In genomic region chr1:90380034-90380705, GRCm38 (mm10) we compare ENCODE assay signal across 28 mouse cellular contexts.
A peak's percentile ranks its signal among the peaks of the same experiment; 100 is the strongest.
DNase-seq lines count a peak whose midpoint lies in the region; ATAC-seq and TF ChIP-seq lines count a peak whose summit lies in the region.
"Had no signal": no experiment of that assay in that cellular context is flagged by ENCODE, and none has a peak within 500 bp of the region (broad histone marks: within the 10 kb centered on the region; RNA-seq: fewer than 3 reads in every experiment).

No protein-coding gene starts in this region.

- H3K4me3 ChIP-seq in embryonic facial prominence, embryonic 14.5 days (ENCODE audit: low read depth, low read length): no peak overlapping the region
- no peak overlapping the region for H3K4me3 ChIP-seq in embryonic facial prominence, embryonic 10.5 days
- H3K4me3 ChIP-seq in liver, adult 2 months (ENCODE audit: insufficient read depth, low read depth, low read length): no peak overlapping the region
- H3K4me3 ChIP-seq in liver, embryonic 12.5 days: no peak overlapping the region
- H3K4me3 ChIP-seq in limb, embryonic 14.5 days (replicated peaks; ENCODE audit: low read length): no peak overlapping the region
- H3K4me3 ChIP-seq: embryonic facial prominence, embryonic 12.5 days; erythroblast, embryonic 14.5 days; heart, embryonic 15.5 days; hindbrain, embryonic 15.5 days; limb, embryonic 12.5 days; neural tube, embryonic 12.5 days had no signal

- no peak overlapping the region for H3K27ac ChIP-seq in embryonic facial prominence, embryonic 14.5 days (replicated peaks; ENCODE audit: low read depth, low read length)
- no peak overlapping the region for H3K27ac ChIP-seq in embryonic facial prominence, embryonic 10.5 days (replicated peaks)
- no peak overlapping the region for H3K27ac ChIP-seq in liver, adult 2 months (replicated peaks; ENCODE audit: insufficient read depth, low read depth, low read length)
- no peak overlapping the region for H3K27ac ChIP-seq in liver, embryonic 12.5 days
- H3K27ac ChIP-seq in limb, embryonic 14.5 days (replicated peaks; ENCODE audit: low read depth, low read length): no peak overlapping the region
- H3K27ac ChIP-seq: embryonic facial prominence, embryonic 12.5 days; heart, embryonic 15.5 days; hindbrain, embryonic 15.5 days; limb, embryonic 12.5 days; liver, embryonic 14.5 days; neural tube, embryonic 12.5 days had no signal

- WGBS in embryonic facial prominence, embryonic 14.5 days: 77% methylated on average over 9 of the region's 9 CpGs
- 88% methylated on average over 9 of the region's 9 CpGs for WGBS in embryonic facial prominence, embryonic 10.5 days
- WGBS in liver, adult 2 months: 81% methylated on average over 9 of the region's 9 CpGs
- 77% methylated on average over 9 of the region's 9 CpGs for WGBS in liver, embryonic 12.5 days (ENCODE audit: insufficient replicate concordance)
- WGBS in limb, embryonic 14.5 days: 72% methylated on average over 9 of the region's 9 CpGs

- ATAC-seq in embryonic facial prominence, embryonic 14.5 days (ENCODE audit: low read depth): no peak
- ATAC-seq in liver, embryonic 12.5 days: no peak
- no peak for ATAC-seq in limb, embryonic 14.5 days (ENCODE audit: low FRiP score, low read depth)
- ATAC-seq: CD4-positive, CD25-positive, alpha-beta regulatory T cell, adult 4 months; forebrain, embryonic 16.5 days had no signal

- no peaks in the 10 kb centered on the region; the same call in 1 of the 2 replicates for H3K4me1 ChIP-seq in embryonic facial prominence, embryonic 14.5 days (ENCODE audit: control insufficient read depth, insufficient read depth, low read length)
- H3K4me1 ChIP-seq in embryonic facial prominence, embryonic 10.5 days: peaks cover 17% of the 10 kb centered on the region
- H3K4me1 ChIP-seq in liver, adult 2 months (ENCODE audit: control insufficient read depth, insufficient read depth, low read length): no peaks in the 10 kb centered on the region
- H3K4me1 ChIP-seq in liver, embryonic 12.5 days: no peaks in the 10 kb centered on the region
- H3K4me1 ChIP-seq in limb, embryonic 14.5 days (ENCODE audit: control insufficient read depth, insufficient read depth, low read length): peaks cover 12% of the 10 kb centered on the region; the same call in 1 of the 2 replicates
- H3K4me1 ChIP-seq: embryonic facial prominence, embryonic 12.5 days; heart, embryonic 15.5 days; hindbrain, embryonic 15.5 days; neural tube, embryonic 12.5 days had no signal

- H3K79me2 ChIP-seq in liver, adult 2 months (ENCODE audit: control insufficient read depth, insufficient read depth, low read length): no peaks in the 10 kb centered on the region

- no peak overlapping the region for H3K4me2 ChIP-seq in embryonic facial prominence, embryonic 14.5 days (ENCODE audit: low read depth, low read length)
- no peak overlapping the region for H3K4me2 ChIP-seq in liver, embryonic 12.5 days
- H3K4me2 ChIP-seq in limb, embryonic 14.5 days (replicated peaks; ENCODE audit: low read depth, low read length, severe bottlenecking): no peak overlapping the region
- H3K4me2 ChIP-seq: embryonic facial prominence, embryonic 12.5 days; heart, embryonic 15.5 days; hindbrain, embryonic 15.5 days; limb, embryonic 12.5 days; lung, embryonic 14.5 days; neural tube, embryonic 12.5 days had no signal

- no peak overlapping the region for H3K9ac ChIP-seq in embryonic facial prominence, embryonic 14.5 days (ENCODE audit: low read depth, low read length)
- H3K9ac ChIP-seq in liver, adult 2 months (ENCODE audit: low read depth, low read length): no peak overlapping the region
- H3K9ac ChIP-seq in liver, embryonic 12.5 days: no peak overlapping the region
- no peak overlapping the region for H3K9ac ChIP-seq in limb, embryonic 14.5 days (ENCODE audit: low read depth, low read length, severe bottlenecking)
- H3K9ac ChIP-seq: embryonic facial prominence, embryonic 12.5 days; heart, embryonic 15.5 days; hindbrain, embryonic 15.5 days; limb, embryonic 12.5 days; liver, embryonic 14.5 days; lung, embryonic 14.5 days; neural tube, embryonic 12.5 days had no signal

- no peaks in the 10 kb centered on the region for H3K9me3 ChIP-seq in embryonic facial prominence, embryonic 14.5 days (ENCODE audit: control insufficient read depth, low read length)
- no peaks in the 10 kb centered on the region for H3K9me3 ChIP-seq in embryonic facial prominence, embryonic 10.5 days
- H3K9me3 ChIP-seq in liver, embryonic 12.5 days (replicated peaks): no peaks in the 10 kb centered on the region
- no peaks in the 10 kb centered on the region for H3K9me3 ChIP-seq in limb, embryonic 14.5 days (ENCODE audit: control insufficient read depth, low read length)
- H3K9me3 ChIP-seq: embryonic facial prominence, embryonic 12.5 days; heart, embryonic 15.5 days; hindbrain, embryonic 15.5 days; limb, embryonic 12.5 days; neural tube, embryonic 12.5 days had no signal

- peak; percentile 65 for DNase-seq in embryonic facial prominence, embryonic 14.5 days (ENCODE audit: low spot score)
- DNase-seq in embryonic facial prominence, embryonic 10.5 days (ENCODE audit: low spot score): no peak
- peak; percentile 6 for DNase-seq in liver, adult 2 months (ENCODE audit: extremely low read depth, low read depth, low spot score)
- peak; percentile 61 for DNase-seq in brain, adult 2 months (ENCODE audit: low read depth, low spot score)
- DNase-seq in limb, embryonic 14.5 days (ENCODE audit: low spot score): peak; percentile 42
- no peak for DNase-seq in right cerebral cortex, postnatal 25 days
- no peak for DNase-seq in left cerebral cortex, postnatal 10 days (ENCODE audit: extremely low spot score in 1 of 2, low spot score in 2 of 2)
- DNase-seq: adrenal gland, postnatal 14 days; cerebellum, adult 9-11 months; gastrocnemius, postnatal 36 days; heart, postnatal 36 days; kidney, adult 2 months; kidney, postnatal 14 days; layer of hippocampus, adult 9-11 months; lung, embryonic 14.5 days; midbrain, embryonic 14.5 days; right cerebral cortex, postnatal 4 days; thymus, postnatal 14 days had no signal

- H3K27me3 ChIP-seq in embryonic facial prominence, embryonic 14.5 days (replicated peaks; ENCODE audit: control insufficient read depth, insufficient read depth, low read length): no peaks in the 10 kb centered on the region
- H3K27me3 ChIP-seq in embryonic facial prominence, embryonic 10.5 days (replicated peaks; ENCODE audit: low read depth, poor library complexity, severe bottlenecking): no peaks in the 10 kb centered on the region
- no peaks in the 10 kb centered on the region for H3K27me3 ChIP-seq in liver, adult 2 months (ENCODE audit: control insufficient read depth, insufficient read depth, low read length)
- H3K27me3 ChIP-seq in liver, embryonic 12.5 days (replicated peaks): no peaks in the 10 kb centered on the region
- H3K27me3 ChIP-seq in limb, embryonic 14.5 days (ENCODE audit: control insufficient read depth, insufficient read depth, low read length): no peaks in the 10 kb centered on the region
- H3K27me3 ChIP-seq: embryonic facial prominence, embryonic 12.5 days; hindbrain, embryonic 15.5 days; neural tube, embryonic 12.5 days had no signal

- intact Hi-C loops in left cerebral cortex, postnatal 10 days (cut with DNase I): loop anchor here (10.0 kb wide), 1 partner anchor 205 kb away; no protein-coding TSS in a partner anchor

- no peak for TF ChIP-seq CTCF in liver, adult 2 months (IDR thresholded peaks at IDR 0.05; ENCODE audit: low read depth, low read length)

- H3K36me3 ChIP-seq in embryonic facial prominence, embryonic 14.5 days (ENCODE audit: control insufficient read depth, insufficient read depth, low read length): no peaks in the 10 kb centered on the region
- no peaks in the 10 kb centered on the region for H3K36me3 ChIP-seq in embryonic facial prominence, embryonic 10.5 days (replicated peaks)
- no peaks in the 10 kb centered on the region for H3K36me3 ChIP-seq in liver, adult 2 months (ENCODE audit: control insufficient read depth, insufficient read depth, low read length)
- H3K36me3 ChIP-seq in liver, embryonic 12.5 days: no peaks in the 10 kb centered on the region
- no peaks in the 10 kb centered on the region for H3K36me3 ChIP-seq in limb, embryonic 14.5 days (ENCODE audit: control insufficient read depth, insufficient read depth, low read length)
- H3K36me3 ChIP-seq: embryonic facial prominence, embryonic 12.5 days; heart, embryonic 15.5 days; hindbrain, embryonic 15.5 days; limb, embryonic 12.5 days; neural tube, embryonic 12.5 days had no signal

- TF ChIP-seq POLR2A in liver, adult 2 months (IDR thresholded peaks at IDR 0.05; ENCODE audit: extremely low read depth, insufficient read depth, low read length): no peak
- TF ChIP-seq POLR2A in limb, embryonic 14.5 days (IDR thresholded peaks at IDR 0.05; ENCODE audit: borderline replicate concordance, extremely low read depth, insufficient read depth, insufficient read length): no peak

Comparison
In these comparisons a context has a peak if more than half of its experiments do, and no peak if none do; other contexts are left out.
1. DNase-seq: peak in embryonic facial prominence, embryonic 14.5 days (single experiment), liver, adult 2 months (single experiment), brain, adult 2 months (single experiment) and limb, embryonic 14.5 days (single experiment); none in embryonic facial prominence, embryonic 10.5 days (single experiment), right cerebral cortex, postnatal 25 days (single experiment) and left cerebral cortex, postnatal 10 days (0 of 2).